ENCODE assay signal across 8 mouse cellular contexts in genomic region chr15:84212031-84212755, GRCm38 (mm10). TPM values are rescaled to one million over a fixed set of nuclear protein-coding genes. Genes with fewer than 3 reads are reported as not detected.
A peak's percentile ranks its signal among the peaks of the same experiment; 100 is the strongest.
DNase-seq lines count a peak whose midpoint lies in the region; ATAC-seq and TF ChIP-seq lines count a peak whose summit lies in the region.

No protein-coding gene starts in this region.

- H3K4me1 ChIP-seq in G1E (ENCODE audit: insufficient read depth, low read depth, low read length), result peaks cover 45% of the 10 kb centered on the region
- no peaks in the 10 kb centered on the region for H3K4me1 ChIP-seq in forebrain, postnatal 0 days (ENCODE audit: insufficient read depth)
- peaks cover 44% of the 10 kb centered on the region for H3K4me1 ChIP-seq in hindbrain, embryonic 12.5 days

- no peaks in the 10 kb centered on the region for H3K27me3 ChIP-seq in G1E (ENCODE audit: insufficient read depth, low read length)
- no peaks in the 10 kb centered on the region for H3K27me3 ChIP-seq in forebrain, postnatal 0 days (ENCODE audit: insufficient read depth, low read length)
- H3K27me3 ChIP-seq in hindbrain, embryonic 12.5 days, result no peaks in the 10 kb centered on the region

- 47% methylated on average over 6 of the region's 6 CpGs for WGBS in forebrain, postnatal 0 days
- WGBS in hindbrain, embryonic 12.5 days, result 46% methylated on average over 6 of the region's 6 CpGs

- 0 out of 2 replicates have a peak overlapping the region, but pooled peaks have one; percentile 10 for H3K4me3 ChIP-seq in G1E (ENCODE audit: low read depth, low read length)
- H3K4me3 ChIP-seq in forebrain, postnatal 0 days (ENCODE audit: low read depth, low read length), result no peak overlapping the region
- H3K4me3 ChIP-seq in hindbrain, embryonic 12.5 days, result no peak overlapping the region

- no peak overlapping the region for H3K4me2 ChIP-seq in forebrain, postnatal 0 days (ENCODE audit: low read depth)
- no peak overlapping the region for H3K4me2 ChIP-seq in hindbrain, embryonic 12.5 days (replicated peaks)

- ATAC-seq in G1E (ENCODE audit: extremely low read depth, insufficient number of reproducible peaks, low FRiP score, poor library complexity, severe bottlenecking), result 0 out of 2 replicates have a peak, but pooled peaks have one; percentile 10
- ATAC-seq in forebrain, postnatal 0 days, result peak; percentile 81
- ATAC-seq in hindbrain, embryonic 12.5 days (ENCODE audit: low FRiP score), result peak; percentile 53

- peak; percentile 60 for DNase-seq in G1E (ENCODE audit: low spot score)
- peak; percentile 73 for DNase-seq in cerebellum, adult 11-12 months
- DNase-seq in forebrain, postnatal 0 days, result peak; percentile 95
- peak; percentile 93 to 99 for DNase-seq in layer of hippocampus, postnatal 25 days (ENCODE audit: extremely low spot score in 1 of 2, low spot score in 1 of 2)
- peak; percentile 75 for DNase-seq in lung, postnatal 25 days (ENCODE audit: low spot score)
- peak; percentile 95 for DNase-seq in retina, embryonic 14.5 days (ENCODE audit: low spot score)
- DNase-seq in thymus, postnatal 4 days, result peak; percentile 92

- peaks cover 95% of the 10 kb centered on the region for H3K36me3 ChIP-seq in G1E (replicated peaks)
- H3K36me3 ChIP-seq in forebrain, postnatal 0 days (ENCODE audit: insufficient read depth), result peaks cover 52% of the 10 kb centered on the region
- H3K36me3 ChIP-seq in hindbrain, embryonic 12.5 days, result peaks cover 39% of the 10 kb centered on the region

- H3K9ac ChIP-seq in forebrain, postnatal 0 days, result no peak overlapping the region
- H3K9ac ChIP-seq in hindbrain, embryonic 12.5 days, result no peak overlapping the region

- peak; percentile 99 for TF ChIP-seq CTCF in G1E (IDR thresholded peaks at IDR 0.05; ENCODE audit: low read depth, low read length)
- TF ChIP-seq CTCF in forebrain, postnatal 0 days (IDR thresholded peaks at IDR 0.05; ENCODE audit: low read depth), result peak; percentile 100

- no peaks in the 10 kb centered on the region for H3K9me3 ChIP-seq in G1E (replicated peaks)
- H3K9me3 ChIP-seq in forebrain, postnatal 0 days (ENCODE audit: low read length), result no peaks in the 10 kb centered on the region
- no peaks in the 10 kb centered on the region for H3K9me3 ChIP-seq in hindbrain, embryonic 12.5 days (replicated peaks)

- no peak overlapping the region for H3K27ac ChIP-seq in forebrain, postnatal 0 days (ENCODE audit: low read depth, low read length)
- H3K27ac ChIP-seq in hindbrain, embryonic 12.5 days, result peak overlapping the region; percentile 25; the same call in 1 of the 2 replicates

RNA-seq across cellular contexts. Expression of gene Parvb, which starts 19.6 kb away (rescaled TPM):
- total RNA-seq in G1E (2014; fragmentation: Nextera tagmentation), result 3.9 TPM in 1 of 2 replicates, not detected in the other
- total RNA-seq in G1E (2017), result not detected in 2 replicates
- 0.04 TPM in 2 replicates for polyA plus RNA-seq in G1E (2012)
- 3.8 and 9.4 TPM in 2 replicates for total RNA-seq in forebrain, postnatal 0 days (2014; rRNA removed)
- polyA plus RNA-seq in forebrain, postnatal 0 days (2015; fragmentation: Nextera tagmentation; extraction: Ambion mirVana), result 2.7 and 4.3 TPM in 2 replicates
- polyA plus RNA-seq in hindbrain, embryonic 12.5 days (2016; fragmentation: Nextera tagmentation; extraction: Ambion mirVana), result 5.0 and 6.5 TPM in 2 replicates
- 10 to 100 TPM; 43.5 to 44.3 TPM for total RNA-seq in layer of hippocampus, postnatal 25 days (2021)

RNA-seq across cellular contexts. Expression of gene Samm50, which starts 20.2 kb away (rescaled TPM):
- total RNA-seq in G1E (2014; fragmentation: Nextera tagmentation) (52.4 and 61.4 TPM in 2 replicates), G1E (2017) (43.6 and 46.5 TPM in 2 replicates)
- polyA plus RNA-seq in G1E (2012), result 32.8 and 51.2 TPM in 2 replicates
- total RNA-seq in forebrain, postnatal 0 days (2014; rRNA removed), result 36.6 and 37.2 TPM in 2 replicates
- polyA plus RNA-seq in forebrain, postnatal 0 days (2015; fragmentation: Nextera tagmentation; extraction: Ambion mirVana), result 88.3 and 93.8 TPM in 2 replicates
- polyA plus RNA-seq in hindbrain, embryonic 12.5 days (2016; fragmentation: Nextera tagmentation; extraction: Ambion mirVana), result 87.8 and 94.7 TPM in 2 replicates
- total RNA-seq in layer of hippocampus, postnatal 25 days (2021), result 10 to 100 TPM; 90.3 to 92.3 TPM

RNA-seq across cellular contexts. Expression of gene Pnpla3, which starts 44.6 kb away (rescaled TPM):
- not detected in 2 replicates for total RNA-seq in G1E (2014; fragmentation: Nextera tagmentation)
- not detected in 2 replicates for total RNA-seq in G1E (2017)
- polyA plus RNA-seq in G1E (2012), result not detected in 2 replicates
- 5.2 and 5.6 TPM in 2 replicates for total RNA-seq in forebrain, postnatal 0 days (2014; rRNA removed)
- polyA plus RNA-seq in forebrain, postnatal 0 days (2015; fragmentation: Nextera tagmentation; extraction: Ambion mirVana), result 2.4 and 3.0 TPM in 2 replicates
- polyA plus RNA-seq in hindbrain, embryonic 12.5 days (2016; fragmentation: Nextera tagmentation; extraction: Ambion mirVana), result 2.7 and 3.0 TPM in 2 replicates
- total RNA-seq in layer of hippocampus, postnatal 25 days (2021), result 1 to 10 TPM; 7.9 to 9.7 TPM

Comparison
In these comparisons a context has a peak if more than half of its experiments do, and no peak if none do; other contexts are left out.
1. ATAC-seq: peak in every context shown above with its lines; median percentile 81 in forebrain, postnatal 0 days; 53 in hindbrain, embryonic 12.5 days; 10 in G1E.